Mouse (Mus musculus): ENCODE results near the gene Tgm1. TPM values are rescaled to one million over a fixed set of nuclear protein-coding genes. Genes with fewer than 3 reads are reported as not detected.

Gene Tgm1
- under 1 TPM; 0.17 to 0.46 (median 0.30) TPM for total RNA-seq (2022)

DNA sequence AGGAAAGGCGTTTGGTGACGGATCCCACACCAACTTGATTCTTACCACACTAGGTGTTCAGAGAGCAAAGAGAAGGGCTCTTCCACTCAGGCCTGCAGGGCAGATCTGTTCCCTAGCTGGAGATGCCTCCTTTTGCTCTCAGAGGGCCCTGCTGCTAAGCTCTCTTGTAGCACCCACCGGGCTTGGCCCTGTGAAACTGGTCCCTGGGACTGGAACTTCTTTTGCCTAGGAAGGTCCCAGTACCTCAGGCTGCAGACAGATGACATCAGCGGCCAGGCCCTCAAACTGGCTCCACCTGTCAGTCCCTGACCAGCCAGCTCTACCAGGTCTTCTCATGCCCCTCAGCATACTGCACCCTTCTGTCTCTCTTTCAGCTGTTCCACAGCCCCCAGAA lies at the start of gene Tgm1:
Tgm1 (minus strand) TSS at position 198 of the 394 bp plus-strand sequence.
- no peak for DNase-seq

DNA sequence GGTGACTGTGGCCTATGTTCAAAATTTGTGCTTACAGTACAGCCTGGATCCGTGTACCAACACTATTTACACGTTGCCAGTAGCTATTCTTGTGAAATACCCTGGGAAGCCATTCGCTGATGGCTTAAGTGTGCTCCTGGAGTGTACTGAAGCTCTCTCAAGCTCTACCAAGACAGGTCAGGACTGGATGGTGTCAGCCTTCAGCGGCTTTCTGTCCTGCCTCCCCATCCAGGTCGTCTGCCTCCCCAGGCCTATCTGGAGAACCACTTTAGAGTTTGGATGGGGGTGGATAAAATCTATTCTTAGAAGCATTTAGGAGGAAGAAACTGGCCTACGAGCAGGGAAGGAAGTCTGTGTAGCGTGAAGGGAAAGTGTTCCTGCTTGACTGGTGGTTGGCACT lies 49.4 kb upstream of the Tgm1 start:
- DNase-seq, result no peak

DNA sequence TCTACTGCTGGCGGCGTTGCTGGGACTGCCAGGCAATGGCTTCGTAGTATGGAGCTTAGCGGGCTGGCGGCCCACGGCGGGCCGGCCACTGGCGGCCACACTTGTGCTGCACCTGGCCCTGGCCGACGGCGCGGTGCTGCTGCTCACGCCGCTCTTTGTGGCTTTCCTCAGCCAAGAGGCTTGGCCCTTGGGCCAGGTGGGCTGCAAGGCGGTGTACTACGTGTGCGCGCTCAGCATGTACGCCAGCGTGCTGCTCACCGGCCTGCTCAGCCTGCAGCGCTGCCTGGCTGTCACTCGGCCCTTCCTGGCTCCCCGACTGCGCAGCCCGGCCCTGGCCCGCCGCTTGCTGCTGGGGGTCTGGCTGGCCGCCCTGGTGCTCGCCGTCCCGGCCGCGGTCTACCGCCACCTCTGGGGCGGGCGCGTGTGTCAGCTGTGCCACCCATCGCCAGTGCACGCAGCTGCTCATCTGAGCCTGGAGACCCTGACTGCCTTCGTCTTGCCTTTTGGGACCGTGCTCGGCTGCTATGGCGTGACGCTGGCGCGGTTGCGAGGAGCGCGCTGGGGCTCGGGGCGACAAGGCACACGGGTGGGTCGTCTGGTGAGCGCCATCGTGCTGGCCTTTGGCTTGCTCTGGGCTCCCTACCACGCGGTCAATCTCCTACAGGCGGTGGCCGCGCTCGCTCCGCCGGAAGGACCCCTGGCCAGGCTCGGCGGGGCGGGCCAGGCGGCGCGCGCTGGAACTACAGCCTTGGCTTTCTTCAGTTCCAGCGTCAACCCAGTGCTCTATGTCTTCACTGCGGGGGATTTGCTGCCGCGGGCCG lies 48.5 kb upstream of the Tgm1 start:
- DNase-seq, result no peak

DNA sequence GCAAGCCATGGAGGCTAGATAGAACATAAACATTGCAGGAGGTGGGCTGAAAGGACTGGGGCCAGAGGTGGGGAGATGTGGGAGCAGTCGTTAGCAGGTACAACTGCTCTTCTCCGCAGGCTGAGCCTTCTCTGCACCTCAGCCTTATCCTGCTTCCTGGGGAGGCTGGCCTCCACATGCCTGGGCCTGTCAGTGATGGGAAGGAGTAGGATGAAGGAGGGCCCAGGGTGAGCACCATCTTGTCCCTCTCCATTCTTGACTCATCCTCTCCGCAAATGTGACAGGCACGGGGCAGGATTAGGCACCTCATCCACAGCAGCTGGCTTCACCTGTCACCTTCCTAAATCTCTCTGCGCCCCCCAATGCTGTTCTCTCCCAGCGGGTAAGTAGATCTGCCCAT lies 47.4 kb upstream of the Tgm1 start, which contains the start of gene Ltb4r2:
Ltb4r2 (plus strand) TSS at position 266 of the 400 bp plus-strand sequence.
- no peak for DNase-seq

DNA sequence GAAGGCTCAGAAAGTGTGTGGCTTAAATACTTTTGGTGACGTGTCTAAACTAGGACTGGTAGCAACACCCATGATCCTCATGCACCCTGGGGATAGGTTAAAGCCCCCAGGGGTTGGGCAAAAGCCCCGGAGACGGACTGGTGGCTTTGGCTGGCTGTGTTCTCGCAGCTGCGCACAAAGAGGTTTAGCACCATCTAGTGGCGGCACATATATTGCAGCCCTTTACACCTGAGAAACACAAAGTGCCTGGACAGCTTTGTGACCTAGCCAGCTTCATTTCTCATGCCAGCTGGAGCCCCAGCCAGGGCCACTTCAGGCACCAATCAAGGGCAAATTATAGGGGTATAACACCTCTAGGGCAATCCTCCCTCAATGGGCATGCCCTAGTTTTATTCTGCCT lies 46.4 kb upstream of the Tgm1 start:
- DNase-seq, result peak; percentile 64

DNA sequence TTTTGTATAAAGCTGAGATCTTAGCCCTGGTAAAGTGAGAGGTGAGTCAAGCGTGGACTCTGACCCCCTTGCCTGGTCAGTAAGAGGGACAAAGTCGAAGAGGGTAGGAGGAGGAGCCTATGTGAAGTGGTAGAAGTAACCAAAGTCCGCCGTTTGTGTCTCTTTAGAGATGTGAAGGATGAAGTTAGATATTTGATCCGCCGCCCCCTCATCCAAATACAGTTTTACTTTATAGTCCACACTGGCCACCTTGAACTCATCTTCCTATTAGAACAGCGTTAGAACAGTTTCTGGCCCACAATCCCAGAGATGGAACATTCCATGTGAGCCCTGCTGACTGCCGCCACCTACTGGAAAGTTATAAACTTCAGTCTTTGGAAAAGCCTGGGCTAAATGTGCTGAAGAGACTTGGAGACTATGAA lies 44.6 kb upstream of the Tgm1 start, which contains the start of gene Cideb:
Cideb (minus strand) TSS at position 96 of the 422 bp plus-strand sequence.
- no peak for DNase-seq

DNA sequence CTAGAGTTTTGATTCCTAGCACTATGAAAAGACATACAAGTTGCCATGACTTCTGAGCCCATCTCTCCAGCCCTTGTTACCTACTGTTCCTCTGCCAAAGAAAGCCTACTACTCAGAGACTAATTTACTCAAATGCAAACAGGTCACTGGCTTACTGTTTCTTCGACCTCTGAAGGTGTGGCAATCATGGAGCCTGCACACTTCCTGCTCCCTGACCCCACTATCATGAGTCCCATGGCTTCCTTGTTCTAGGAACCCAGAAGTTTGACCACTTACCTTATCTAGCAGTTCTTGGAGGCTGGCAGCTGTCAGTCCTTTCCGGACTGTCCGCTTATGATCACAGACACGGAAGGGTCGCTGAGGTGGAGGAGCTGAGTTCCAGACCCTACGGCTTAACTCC lies 43.8 kb upstream of the Tgm1 start:
- no peak for DNase-seq

DNA sequence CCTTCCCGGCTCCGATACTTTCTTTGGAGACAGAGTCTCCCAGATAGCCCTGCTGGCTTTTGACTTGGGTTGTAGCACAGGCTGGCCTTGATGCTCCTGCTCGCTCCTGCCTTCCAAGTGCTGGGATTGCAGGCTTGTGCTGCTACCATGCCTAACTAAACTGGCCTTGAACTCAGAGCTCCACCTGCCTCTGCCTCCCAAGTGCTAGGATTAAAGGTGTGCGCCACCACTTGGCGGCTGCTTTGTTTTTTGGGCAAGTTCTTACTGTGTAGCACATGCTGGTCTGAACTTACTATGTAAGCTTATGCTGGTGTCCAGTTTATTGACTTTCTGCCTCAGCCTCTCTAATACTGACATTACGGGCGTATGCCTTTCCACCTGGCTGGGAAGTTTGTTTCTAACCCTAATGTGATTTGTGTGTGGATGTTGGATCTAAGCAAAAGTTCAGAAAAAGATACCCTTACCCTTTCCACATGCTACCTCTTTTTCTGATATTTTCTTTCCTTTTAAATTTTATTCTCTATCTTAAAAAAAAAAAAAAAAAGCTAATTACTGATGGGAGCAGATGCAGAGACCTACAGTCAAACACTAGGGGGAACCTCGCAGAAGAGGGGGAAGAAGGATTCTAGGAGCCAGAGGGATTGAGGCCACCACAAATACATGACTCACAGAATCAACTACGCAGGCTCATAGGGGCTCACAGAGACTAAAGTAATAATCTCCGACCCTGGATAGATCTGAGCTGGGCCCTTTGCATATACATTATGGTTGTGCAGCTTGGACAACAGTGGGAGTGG lies 33.5 kb upstream of the Tgm1 start:
- no peak for DNase-seq

DNA sequence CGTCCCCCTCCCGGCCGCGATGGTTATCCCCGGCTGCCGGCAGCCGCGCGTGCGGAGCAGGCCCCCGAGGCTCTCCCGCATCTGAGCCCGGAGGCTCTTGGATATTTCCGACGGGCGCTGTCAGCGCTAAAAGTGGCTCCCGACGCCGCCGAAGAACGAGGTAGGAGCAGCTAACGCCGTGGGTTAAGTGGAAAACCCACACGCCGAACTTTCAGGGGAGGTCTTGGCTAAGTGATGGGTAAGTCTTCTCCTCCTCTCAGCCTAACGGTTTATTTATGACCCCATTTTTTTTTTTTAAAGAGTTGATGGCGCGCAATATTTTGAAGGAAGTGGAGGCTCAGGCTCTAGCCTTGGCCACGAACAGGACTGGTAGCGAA lies 32.1 kb upstream of the Tgm1 start:
- DNase-seq, result no peak

DNA sequence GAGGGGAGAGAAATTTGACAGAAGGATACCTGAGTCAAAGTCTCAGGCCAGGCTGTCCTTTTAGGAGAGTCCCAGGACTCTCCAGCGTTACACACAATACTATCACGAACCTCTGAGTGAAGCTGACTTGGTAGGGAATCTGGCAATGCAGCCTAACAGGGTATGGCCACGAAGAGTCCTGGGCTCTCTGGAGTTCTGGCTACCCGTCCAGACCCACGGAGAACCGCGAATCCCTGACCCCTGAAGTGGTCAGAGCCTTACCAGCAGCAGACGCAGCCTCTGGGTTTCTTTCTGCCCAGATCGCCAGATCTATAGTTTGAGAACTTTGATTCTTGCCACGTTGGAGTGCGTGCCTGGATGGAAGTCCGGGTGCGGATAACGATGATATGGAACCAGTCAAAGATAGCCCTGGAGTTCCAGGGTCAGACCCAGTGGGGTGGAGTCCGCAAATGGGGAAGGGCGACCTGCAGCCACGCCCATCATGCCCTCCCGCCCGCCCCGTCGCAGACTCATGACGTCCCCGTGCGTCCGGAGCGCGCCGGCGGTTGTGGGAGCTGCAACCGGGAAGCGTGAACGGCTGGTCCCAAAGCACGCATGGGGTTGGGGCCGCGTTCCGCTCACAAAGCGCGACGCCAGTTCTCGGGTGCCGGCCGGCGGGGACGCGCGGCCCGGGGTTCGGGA lies 31.6 kb upstream of the Tgm1 start, which contains the start of the genes Dhrs1 and Nop9:
Dhrs1 (minus strand) TSS at position 511 of the 681 bp plus-strand sequence.
Nop9 (plus strand) TSS at position 514 of the 681 bp plus-strand sequence.
- peak; percentile 85 for DNase-seq

DNA sequence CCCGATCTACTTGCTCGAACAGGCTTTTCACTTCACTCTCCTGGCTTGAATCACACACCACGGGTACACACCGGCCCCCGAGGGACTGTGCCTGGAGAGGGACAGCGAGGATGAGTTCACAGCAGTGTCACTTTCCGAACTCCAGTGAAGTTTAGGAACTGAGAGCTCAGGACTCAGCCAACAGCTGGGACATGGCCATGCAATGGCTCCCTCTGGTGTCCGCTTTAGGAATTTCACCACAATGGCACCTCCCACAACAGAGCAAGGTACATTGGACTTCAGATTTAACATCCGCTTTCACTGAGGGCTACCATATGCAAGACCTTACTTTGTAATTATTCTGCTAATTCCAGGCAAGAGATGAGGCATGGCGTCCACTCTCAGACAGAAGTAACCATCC lies 30.0 kb upstream of the Tgm1 start:
- peak; percentile 77 for DNase-seq

DNA sequence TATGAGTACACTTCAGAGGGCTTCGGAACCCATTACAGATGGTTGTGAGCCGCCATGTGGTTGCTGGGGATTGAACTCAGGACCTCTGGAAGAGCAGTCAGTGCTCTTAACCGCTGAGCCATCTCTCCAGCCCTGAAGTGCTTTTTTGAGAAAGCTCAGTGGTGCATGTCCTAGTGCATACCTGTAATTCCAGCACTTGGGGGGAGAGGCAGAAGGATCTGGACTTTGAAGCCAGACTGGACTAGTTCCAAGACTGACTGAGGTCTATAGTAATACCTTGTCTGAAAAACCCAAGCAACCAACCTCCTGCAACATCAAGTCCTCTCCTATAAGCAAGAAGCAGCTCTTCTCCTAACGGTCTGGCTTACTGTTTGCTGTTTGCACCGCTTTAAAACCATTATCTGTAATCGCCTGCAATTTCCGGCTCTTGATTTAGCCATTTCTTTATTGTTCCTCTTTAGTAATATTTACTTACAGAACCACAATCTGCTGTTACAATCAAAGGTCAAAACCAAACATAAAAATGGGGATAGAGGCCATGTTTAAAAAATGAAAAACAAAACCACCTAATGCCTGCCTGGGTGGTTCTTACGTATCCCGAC lies 23.5 kb upstream of the Tgm1 start:
- DNase-seq, result no peak

DNA sequence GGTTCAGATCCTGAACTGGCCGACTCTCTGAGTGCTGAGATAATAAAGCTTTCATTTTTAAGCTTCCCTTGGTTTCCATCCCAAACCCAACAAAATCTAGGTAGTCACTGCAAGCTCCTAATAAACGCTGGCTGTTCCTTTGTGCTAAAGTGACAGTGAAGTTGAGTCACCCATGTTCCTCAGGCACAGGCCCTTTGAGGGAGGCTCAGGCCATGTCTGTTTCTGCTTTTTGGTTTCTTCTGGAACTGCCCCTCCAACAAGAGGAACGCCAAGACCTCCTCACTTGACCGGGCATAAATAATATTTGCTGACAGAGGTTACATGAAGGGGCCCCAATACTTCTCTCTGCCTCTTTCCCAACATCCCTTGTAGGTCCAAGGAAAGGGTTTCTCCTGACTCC lies 22.0 kb upstream of the Tgm1 start:
- DNase-seq, result no peak

DNA sequence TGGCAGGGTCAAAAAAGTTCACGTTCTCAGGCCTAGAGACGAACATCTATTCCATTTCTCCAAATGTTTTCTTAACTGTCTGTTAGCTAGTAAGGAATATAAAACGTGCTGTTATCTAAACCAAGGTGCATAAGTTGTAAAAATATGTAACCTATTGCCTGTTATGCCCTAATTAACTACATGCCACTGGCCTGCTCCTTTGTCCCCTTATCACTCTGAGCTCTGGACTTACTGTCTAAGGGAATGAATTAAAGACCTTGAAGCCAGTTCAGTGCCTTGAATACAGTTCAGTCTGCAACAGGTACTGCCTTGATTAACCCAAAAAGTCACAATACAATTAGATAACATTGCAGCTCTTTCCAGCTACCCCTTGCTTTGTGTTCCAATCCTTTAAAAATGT lies 21.6 kb upstream of the Tgm1 start:
- DNase-seq, result no peak

DNA sequence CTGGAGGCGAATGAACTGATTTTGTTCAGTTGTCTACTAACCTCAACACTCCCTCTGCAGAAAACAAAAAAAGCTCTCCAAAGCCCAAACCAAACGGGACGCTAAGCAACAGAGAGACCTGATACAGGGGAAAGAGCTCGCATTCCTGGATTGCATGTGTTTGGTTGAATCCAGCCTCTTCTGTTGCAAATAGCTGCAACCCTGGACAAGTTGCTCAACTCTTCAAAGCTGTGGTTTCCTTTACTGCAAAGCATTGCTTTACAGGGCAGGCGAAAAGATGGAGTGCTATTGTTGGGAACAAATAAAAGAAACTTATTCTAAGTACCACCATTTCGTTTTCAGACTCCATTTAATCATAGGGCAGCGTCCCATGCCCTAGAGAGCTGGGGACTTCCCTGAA lies 21.1 kb upstream of the Tgm1 start:
- DNase-seq, result no peak

DNA sequence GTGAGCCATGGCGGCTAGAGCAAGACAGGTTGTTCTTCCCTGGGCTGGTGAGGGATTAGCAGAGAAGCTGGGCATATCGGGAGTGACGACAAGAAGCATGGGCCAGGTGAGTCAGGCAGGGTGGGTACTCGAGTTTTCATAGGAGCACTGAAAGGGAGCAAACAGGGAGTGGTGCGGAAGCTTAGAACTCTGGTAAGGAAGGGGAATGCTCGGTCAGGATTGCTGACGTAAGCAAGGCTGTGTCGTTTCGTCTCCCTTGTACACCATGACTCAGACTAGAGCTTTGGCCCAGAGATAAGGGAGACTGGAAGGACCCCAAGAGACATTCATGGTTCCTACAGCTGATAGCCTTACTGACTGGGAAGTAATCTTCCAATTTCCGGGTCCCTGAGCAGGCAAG lies 20.2 kb upstream of the Tgm1 start:
- DNase-seq, result no peak

DNA sequence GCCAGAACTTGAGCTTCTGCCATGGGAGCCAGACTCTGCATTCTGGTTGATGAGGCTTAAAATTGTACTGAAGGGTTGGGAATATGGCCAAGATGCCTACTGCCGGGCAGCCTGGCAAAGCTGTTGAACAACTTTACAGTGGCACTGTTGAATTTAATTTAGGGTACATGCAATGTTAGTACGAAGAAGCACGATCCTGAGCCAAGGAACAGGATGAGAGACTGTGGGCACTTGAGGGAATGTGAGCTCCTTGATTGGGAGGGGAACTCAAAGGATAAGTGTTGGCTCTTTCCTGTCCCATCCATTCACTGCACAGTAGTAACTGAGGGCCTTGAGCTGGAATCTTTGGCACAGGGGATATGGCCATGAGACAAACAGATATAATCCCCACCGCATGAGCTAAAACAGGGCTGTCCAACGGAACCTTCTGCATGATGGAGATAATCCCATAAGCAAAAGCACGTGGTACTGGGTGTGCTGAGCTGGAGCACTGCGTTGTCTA lies 16.9 kb upstream of the Tgm1 start:
- no peak for DNase-seq

DNA sequence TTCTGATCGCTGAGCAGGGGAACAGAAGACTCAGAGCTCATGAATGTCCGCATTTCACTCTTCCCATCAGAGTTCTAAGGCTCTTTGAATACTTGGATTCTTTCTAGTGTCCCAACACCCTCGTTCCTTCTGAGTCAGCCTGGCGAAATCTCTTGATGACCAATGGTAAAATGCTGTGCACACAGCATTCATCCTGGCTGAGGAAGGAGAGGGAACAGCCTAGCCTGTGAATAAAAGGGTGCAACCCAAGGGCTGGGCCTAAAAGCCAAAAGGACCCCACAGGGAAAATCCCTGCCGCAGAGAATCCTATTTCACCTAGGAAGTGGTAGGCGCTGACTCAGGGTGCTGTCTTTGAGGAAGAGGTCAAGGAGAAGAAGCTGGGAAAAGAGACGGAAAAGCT lies 16.4 kb upstream of the Tgm1 start:
- DNase-seq, result no peak

DNA sequence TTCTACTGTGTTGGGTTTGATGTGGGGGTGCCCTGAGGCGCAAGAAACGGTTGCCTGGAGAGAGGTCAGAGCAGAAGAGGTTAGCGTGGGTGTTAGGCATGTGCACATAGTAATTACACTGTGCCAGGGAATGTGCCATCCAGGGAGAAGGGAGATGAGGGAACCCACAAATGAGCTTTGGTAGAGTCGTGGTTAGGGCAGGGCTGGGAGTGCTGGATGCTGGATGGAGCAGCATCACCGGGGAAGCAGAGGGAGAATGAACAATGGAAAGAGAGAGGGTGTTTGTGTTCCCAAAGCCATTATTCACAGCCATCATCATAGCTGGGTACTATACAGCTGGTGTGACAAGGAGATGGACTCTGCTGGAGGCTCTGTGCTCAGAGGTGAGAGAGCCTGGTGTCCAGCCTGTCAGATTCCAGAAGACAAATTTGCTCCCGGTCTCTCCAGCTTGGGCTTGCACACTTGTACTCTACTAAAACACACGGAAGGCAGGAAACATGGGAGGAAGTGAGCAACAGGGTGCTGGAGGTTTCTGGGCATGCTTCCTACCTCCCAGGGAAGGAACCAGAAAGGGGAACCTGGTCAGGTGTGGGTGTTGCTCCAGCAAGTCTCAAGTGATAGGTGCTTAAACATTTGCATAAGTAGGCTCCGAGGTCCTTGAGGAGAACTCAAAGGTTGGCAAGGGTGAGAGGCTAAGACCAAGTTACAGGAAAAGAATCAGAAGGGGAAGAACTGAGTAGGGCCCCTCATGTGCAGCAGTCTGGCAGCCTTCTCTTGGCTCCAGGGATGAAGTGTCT lies 14.4 kb upstream of the Tgm1 start:
- DNase-seq, result no peak

DNA sequence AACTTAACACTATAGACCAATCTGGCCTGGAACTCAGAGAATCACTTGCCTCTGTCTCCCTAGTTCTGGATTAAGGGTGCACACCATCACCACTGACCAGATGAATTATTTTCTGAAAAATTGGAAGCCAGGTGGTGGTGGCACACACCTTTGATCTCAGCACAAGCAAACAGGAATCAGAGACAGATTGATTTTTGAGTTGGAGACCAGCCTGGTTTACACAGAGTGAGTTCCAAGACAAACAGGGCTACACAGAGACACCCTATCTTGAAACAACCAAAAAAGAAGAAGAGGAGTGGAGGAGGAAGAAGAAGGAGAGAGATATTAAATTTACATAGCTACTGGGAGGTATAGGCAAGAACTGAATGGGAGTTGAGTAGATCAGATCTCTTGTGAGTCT lies 12.5 kb upstream of the Tgm1 start:
- no peak for DNase-seq

DNA sequence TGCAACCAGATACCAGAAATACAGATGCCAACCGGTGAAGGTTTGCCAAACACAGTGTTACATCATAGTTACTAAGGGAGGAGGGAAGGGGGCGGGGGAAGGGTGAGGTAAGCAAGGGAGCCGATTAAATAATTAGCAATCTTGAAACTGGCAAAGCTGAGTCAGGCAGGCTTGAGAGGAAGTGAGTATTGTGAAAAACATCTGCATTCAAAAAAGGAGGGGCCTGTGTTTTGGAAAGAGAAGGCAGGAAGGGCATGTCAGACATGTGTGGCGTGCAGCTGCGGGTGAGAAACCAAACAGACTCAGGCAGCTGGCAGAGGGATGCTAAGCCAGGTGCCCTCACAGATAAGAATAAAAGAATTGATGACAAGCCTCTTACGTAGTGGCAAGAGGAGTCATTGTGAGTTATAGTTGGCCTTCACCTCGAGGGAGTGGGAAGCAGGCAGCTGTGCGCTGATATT lies 10.7 kb upstream of the Tgm1 start:
- peak; percentile 46 for DNase-seq

Data from adrenal gland, adult 8-10 months (tissue).